Mouse (Mus musculus): Measurements from ENCODE around the gene Rexo4.

- TF ChIP-seq CTCF (IDR thresholded peaks at IDR 0.05), result no peak
- no peak for TF ChIP-seq EP300 (IDR thresholded peaks at IDR 0.05)
These were observed 9.8 kb upstream of the Rexo4 start for GRCm38 (mm10) chr2:26973960-26974359.

All from lung, postnatal 0 days (tissue).